Mouse (Mus musculus) ovary, postnatal 10 days (tissue): ENCODE measurements around the gene Samd1.

ENCODE experiments used
- DNase-seq: peaks from one replicate; pipeline ENCODE4 v3.0.0; 2022; ENCODE audit warnings: low spot score

Gene Samd1

GRCm38 (mm10) chr8:84011705-84012498 lies 14.4 kb downstream of the Samd1 start, which contains the start of gene 2210011C24Rik:
TSS of gene 2210011C24Rik (minus strand) at chr8:84012171.
- DNase-seq: no peak

GRCm38 (mm10) chr8:84012499-84013165 lies 15.2 kb downstream of the Samd1 start:
- DNase-seq: no peak

- DNase-seq: no peak
These were observed 18.4 kb downstream of the Samd1 start for GRCm38 (mm10) chr8:84015833-84016232.

- DNase-seq: no peak
These were observed 22.3 kb downstream of the Samd1 start for GRCm38 (mm10) chr8:84019738-84020137.

- no peak for DNase-seq
These were observed 23.6 kb downstream of the Samd1 start, which contains the start of gene Palm3 for GRCm38 (mm10) chr8:84021096-84021495. TSS of gene Palm3 (plus strand) at chr8:84021471.

- no peak for DNase-seq
These were observed 24.1 kb downstream of the Samd1 start for GRCm38 (mm10) chr8:84021569-84021968.

- no peak for DNase-seq
These were observed 25.6 kb downstream of the Samd1 start for GRCm38 (mm10) chr8:84023085-84023484.

GRCm38 (mm10) chr8:84023631-84024030 lies 26.2 kb downstream of the Samd1 start:
- DNase-seq: no peak

GRCm38 (mm10) chr8:84024171-84024570 lies 26.7 kb downstream of the Samd1 start:
- DNase-seq: no peak

GRCm38 (mm10) chr8:84025863-84026262 lies 28.4 kb downstream of the Samd1 start:
- no peak for DNase-seq

GRCm38 (mm10) chr8:84027449-84027848 lies 30.0 kb downstream of the Samd1 start:
- DNase-seq: no peak

- DNase-seq: no peak
These were observed 31.8 kb downstream of the Samd1 start for GRCm38 (mm10) chr8:84029272-84029671.

GRCm38 (mm10) chr8:84032777-84033176 lies 35.3 kb downstream of the Samd1 start:
- no peak for DNase-seq

- DNase-seq: no peak
These were observed 40.5 kb downstream of the Samd1 start for GRCm38 (mm10) chr8:84038015-84038414.

- peak; percentile 60 for DNase-seq
These were observed 41.6 kb downstream of the Samd1 start for GRCm38 (mm10) chr8:84039050-84039449.

GRCm38 (mm10) chr8:84042066-84042947 lies 44.8 kb downstream of the Samd1 start, which contains the start of gene Il27ra:
TSS of gene Il27ra (minus strand) at chr8:84042589.
- DNase-seq: peak; percentile 42

- DNase-seq: no peak
These were observed 45.5 kb downstream of the Samd1 start for GRCm38 (mm10) chr8:84042948-84043342.

GRCm38 (mm10) chr8:84044103-84044502 lies 46.6 kb downstream of the Samd1 start:
- no peak for DNase-seq

GRCm38 (mm10) chr8:84044900-84045299 lies 47.4 kb downstream of the Samd1 start, which contains the start of gene Rln3:
TSS of gene Rln3 (minus strand) at chr8:84045000.
- DNase-seq: no peak

GRCm38 (mm10) chr8:84046505-84046904 lies 49.0 kb downstream of the Samd1 start:
- no peak for DNase-seq

GRCm38 (mm10) chr8:84048171-84048570 lies 50.7 kb downstream of the Samd1 start:
- DNase-seq: no peak
